Mouse (Mus musculus) bone marrow, adult 2 months (tissue): ENCODE data around the gene Adamts16. TPM values are rescaled to one million over a fixed set of nuclear protein-coding genes. Genes with fewer than 3 reads are reported as not detected.
"Not testable (repeated sequence)": the region's sequence is repeated elsewhere in the genome, so short reads cannot be mapped to it uniquely, and the experiment has no call there.

ENCODE experiments used
- H3K27ac ChIP-seq: fragments of 200-500 bp; 2 replicates; pipeline ENCODE4 v1.5.1; 2012; ENCODE audit warnings: low read depth, mild to moderate bottlenecking, control low read depth, inconsistent platforms, low read length; ENCODE audit not compliant: control insufficient read depth, poor library complexity, insufficient read depth
- H3K4me1 ChIP-seq: fragments of 200-500 bp; 2 replicates; pipeline ENCODE4 v1.6.1; 2011; ENCODE audit warnings: low read length; ENCODE audit not compliant: control insufficient read depth, insufficient read depth
- H3K4me3 ChIP-seq: fragments of 200-500 bp; replicated peaks from 2 replicates; pipeline ENCODE3; 2011; ENCODE audit warnings: mild to moderate bottlenecking, low read depth, low read length, control low read depth; ENCODE audit not compliant: control insufficient read depth
- CTCF ChIP-seq: fragments of 200-500 bp; IDR thresholded peaks from 2 replicates; pipeline ENCODE4 v1.5.1; 2011; ENCODE audit warnings: low read length, control low read depth; ENCODE audit not compliant: control insufficient read depth, insufficient read depth
- POLR2A ChIP-seq: fragments of 200-500 bp; IDR thresholded peaks from 2 replicates; pipeline ENCODE4 v1.6.1; 2011; ENCODE audit warnings: low read depth, mild to moderate bottlenecking, control low read depth, low read length, borderline replicate concordance; ENCODE audit not compliant: control insufficient read depth
- WGBS: fragments of 180-500 bp; shearing (Covaris S2); methylation state at CpG from one replicate; pipeline ENCODE4 v1.1.7; 2018; 5-methylcytosine and 5-hydroxymethylcytosine counted together
- polyA plus RNA-seq: library from polyadenylated mRNA; stranded (reverse); fragments of >200 nt; gene quantifications from 2 replicates; pipeline ENCODE4 v1.2.4, GENCODE M21; 2011; ENCODE audit warnings: low replicate concordance; ENCODE audit not compliant: missing spikeins, insufficient read depth, insufficient read length

Adamts16 gene
- polyA plus RNA-seq, result not detected in 2 replicates

DNA sequence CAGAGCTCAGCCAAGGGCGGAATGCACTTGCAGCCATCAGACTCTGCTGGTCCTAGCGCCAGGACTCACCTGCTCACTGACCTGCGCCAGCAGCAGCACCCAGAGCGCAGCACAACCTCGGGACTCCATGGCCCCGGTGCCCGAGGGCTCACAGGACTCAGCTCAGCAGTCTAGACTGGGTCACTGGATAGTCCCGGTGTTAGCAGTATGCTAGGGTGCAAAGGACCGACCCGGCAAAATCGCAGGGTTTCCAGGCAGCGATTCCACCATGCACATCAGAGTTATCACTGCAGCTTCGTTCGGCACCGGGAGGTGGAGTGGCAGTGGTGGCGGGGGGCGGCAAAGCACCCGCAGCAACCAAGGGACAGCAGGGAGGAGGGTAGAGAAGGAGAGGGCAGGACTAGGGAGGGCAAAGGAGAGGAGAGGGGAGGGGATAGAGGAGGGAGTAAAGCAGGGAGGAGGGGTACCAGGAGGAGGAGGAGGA is at the start of gene Adamts16:
TSS of gene Adamts16 (minus strand) at position 391 of the 484 bp plus-strand sequence.
- 6% methylated on average over 17 of the region's 18 CpGs for WGBS
- H3K4me3 ChIP-seq, result no peak within 1 kb of the TSS
- H3K27ac ChIP-seq, result no peak within 1 kb of the TSS
- TF ChIP-seq CTCF, result no peak
- no peak for TF ChIP-seq POLR2A
- H3K4me1 ChIP-seq, result no peaks in the 10 kb centered on the region

DNA sequence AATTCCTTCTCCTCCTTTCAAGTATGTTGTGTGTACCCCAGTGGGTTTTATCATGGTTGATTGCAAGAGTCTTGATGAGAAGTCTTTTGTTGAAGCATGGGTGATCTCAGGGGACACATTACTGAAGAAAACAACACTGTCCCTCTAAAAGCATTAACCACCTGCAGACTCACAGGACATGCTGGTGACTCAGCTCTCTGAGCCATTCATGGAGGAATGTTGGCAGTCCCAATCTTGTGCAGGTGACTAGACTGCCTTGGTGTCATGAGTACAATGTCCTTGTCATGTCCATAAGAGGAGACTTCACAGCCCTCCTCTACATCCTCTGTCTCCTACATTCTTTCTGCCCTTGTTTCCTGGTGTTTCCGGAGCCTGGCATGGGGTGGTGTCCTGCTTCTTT is 45.5 kb upstream of the Adamts16 start:
- 80% methylated on average over 1 of the region's 1 CpGs for WGBS
- H3K4me1 ChIP-seq, result no peaks in the 10 kb centered on the region
- no peak for TF ChIP-seq CTCF
- no peak for TF ChIP-seq POLR2A
- no peak overlapping the region for H3K4me3 ChIP-seq
- no peak overlapping the region for H3K27ac ChIP-seq

DNA sequence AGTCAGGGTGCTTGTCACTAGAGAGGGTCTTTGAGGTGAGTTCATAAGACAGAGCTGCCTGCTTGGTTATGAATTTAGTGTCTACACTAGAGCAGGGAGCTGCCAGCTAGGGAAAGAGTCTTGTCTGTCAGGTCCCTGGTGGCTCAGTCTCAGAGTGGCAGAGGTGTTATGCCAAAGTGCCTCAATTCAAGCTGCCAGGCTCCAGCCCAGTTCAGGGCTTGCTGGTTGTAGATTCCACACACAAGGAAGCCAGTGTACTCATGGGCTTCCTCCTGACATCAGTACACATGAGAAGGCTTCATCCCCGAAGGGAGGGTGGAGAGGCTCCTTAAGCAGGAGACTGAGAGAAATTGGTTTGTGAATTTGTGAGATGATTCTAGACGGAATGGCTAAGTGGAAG is 43.4 kb upstream of the Adamts16 start:
- TF ChIP-seq POLR2A, result no peak
- no peak for TF ChIP-seq CTCF
- 78% methylated on average over 2 of the region's 2 CpGs for WGBS
- H3K4me1 ChIP-seq, result no peaks in the 10 kb centered on the region
- H3K4me3 ChIP-seq, result no peak overlapping the region
- H3K27ac ChIP-seq, result no peak overlapping the region

DNA sequence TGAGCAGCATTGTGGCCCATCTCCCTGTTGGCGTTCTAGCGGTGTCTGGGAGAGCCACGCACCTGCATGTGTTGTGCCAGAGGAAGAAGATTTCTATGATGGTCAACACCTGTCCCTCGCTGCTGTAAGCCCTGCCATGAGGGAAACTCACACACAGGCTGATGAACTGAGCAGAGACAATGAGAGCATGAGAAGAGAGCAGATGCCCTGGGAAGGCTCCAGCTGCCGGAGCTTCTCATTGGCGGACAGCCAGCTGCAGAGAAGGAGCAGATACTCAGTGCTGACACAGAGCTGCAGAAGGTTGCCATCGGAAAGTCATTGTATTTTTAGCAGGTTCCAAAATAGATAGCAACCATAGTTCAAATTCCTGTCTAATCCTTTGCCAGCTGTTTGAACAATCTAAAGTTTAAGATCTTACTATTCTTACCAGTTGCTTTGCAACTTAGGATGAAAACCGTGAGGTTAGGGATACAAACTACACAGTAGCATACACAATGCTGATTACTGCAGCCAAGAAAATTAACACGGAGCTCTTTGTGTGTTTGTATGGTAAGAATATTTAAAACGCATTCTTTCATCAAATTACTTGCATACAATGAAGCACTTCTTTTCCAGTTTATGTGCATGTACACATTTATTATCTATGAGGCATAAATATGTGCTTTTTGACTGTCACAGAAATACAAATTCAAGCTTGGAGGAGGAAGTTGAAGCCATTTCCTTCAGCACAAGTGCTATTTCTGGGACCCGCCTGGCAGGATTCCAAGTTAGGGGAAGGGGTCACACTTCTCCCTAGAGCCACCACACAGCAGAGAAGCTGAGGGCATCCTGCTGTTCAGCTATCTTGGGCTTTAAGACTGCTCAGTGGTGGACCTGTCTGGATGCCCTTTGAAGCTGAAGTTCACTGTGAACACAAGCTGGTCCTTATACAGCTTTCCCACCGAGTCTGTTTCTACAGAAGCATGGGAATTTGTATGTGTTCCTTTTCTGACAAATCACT is 42.6 kb upstream of the Adamts16 start:
- no peak overlapping the region for H3K27ac ChIP-seq
- H3K4me3 ChIP-seq, result no peak overlapping the region
- H3K4me1 ChIP-seq, result no peaks in the 10 kb centered on the region
- TF ChIP-seq CTCF (no peak), POLR2A (no peak)
- WGBS, result 55% methylated on average over 12 of the region's 12 CpGs

DNA sequence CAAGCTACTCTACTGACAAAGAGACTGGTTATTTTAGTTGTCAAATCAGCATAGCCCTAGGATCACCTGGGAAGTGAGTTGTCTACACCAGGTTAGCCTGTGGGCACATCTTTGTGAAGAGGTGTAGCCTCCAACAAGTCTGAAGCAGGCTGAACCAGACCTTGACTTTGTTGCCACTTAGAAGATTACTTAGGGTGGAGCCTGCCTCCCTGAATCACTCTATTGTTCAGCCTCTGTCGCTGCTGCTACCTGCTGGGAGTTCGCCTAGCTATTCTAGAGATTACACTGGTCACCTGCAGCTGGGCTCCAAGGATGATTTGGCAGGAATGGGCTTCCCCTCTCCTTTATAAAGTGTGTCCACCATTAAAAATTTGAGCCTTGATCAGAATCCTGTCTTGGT is 38.4 kb upstream of the Adamts16 start:
- H3K27ac ChIP-seq, H3K4me1 ChIP-seq, H3K4me3 ChIP-seq: not testable (repeated sequence)
- 65% methylated on average over 2 of the region's 2 CpGs for WGBS

DNA sequence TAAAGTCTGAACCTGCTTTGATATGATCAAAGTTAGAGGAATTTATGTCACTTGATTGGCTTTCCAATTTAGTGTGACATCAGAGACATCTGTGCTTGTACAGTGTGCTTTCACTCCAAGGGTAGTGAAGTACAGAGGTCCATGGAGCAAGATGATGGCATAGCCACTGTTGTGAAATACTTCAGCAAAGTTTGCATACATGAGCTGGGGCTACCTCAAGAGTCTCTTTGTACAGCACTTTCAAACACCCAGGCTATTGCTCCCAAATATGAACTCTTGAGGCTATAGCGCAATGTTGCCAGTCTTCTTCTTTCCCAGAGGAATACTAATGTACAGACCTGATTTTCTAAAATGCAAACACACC is 35.9 kb upstream of the Adamts16 start:
- H3K27ac ChIP-seq, result no peak overlapping the region
- 90% methylated on average over 1 of the region's 1 CpGs for WGBS
- TF ChIP-seq POLR2A, result no peak
- no peak for TF ChIP-seq CTCF
- no peaks in the 10 kb centered on the region for H3K4me1 ChIP-seq
- H3K4me3 ChIP-seq, result no peak overlapping the region

DNA sequence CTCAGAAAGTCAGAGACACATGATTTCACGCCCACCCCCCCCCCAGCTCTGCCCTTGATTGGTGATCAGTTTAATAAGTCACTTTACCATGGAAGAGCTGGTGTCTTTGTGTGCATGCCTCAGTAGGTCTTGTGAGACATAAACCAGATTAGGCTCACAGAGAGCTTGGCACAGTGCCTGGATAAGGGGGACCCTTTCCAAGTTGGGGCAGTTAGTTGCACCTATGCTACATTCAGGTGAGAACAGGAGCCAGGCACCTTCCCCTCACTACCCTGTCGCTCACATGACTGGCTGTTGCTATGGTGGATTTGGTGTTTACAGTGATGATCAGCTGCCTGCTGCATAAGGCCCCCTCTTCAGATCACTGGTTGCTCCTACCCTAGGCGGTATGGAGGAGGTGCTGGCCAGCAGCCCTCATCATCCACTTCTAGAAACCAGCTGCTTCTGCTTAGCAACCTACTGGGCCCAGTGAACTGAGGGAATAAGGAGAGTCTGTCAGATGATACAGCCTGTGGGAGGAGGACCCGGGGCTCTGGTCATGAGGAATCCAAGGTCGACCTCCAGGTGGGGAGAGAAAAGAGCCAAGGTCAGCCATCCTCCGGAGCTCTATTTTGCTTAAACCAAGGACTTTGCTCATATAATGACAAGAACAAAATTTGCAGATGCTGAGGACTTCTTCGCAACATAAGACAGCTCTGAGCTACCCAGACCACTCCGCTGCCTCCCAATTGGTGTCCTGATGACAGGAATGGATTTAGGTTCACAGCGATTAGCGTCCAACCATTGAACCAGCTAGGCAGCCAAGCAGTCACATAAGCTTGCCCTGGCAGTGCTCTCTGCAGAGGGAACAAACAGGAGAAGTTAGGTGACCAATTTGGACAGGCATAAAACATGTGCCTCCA is 35.3 kb upstream of the Adamts16 start:
- H3K4me3 ChIP-seq, result no peak overlapping the region
- H3K4me1 ChIP-seq, result no peaks in the 10 kb centered on the region
- no peak overlapping the region for H3K27ac ChIP-seq
- no peak for TF ChIP-seq CTCF
- no peak for TF ChIP-seq POLR2A
- WGBS, result 82% methylated on average over 10 of the region's 10 CpGs

DNA sequence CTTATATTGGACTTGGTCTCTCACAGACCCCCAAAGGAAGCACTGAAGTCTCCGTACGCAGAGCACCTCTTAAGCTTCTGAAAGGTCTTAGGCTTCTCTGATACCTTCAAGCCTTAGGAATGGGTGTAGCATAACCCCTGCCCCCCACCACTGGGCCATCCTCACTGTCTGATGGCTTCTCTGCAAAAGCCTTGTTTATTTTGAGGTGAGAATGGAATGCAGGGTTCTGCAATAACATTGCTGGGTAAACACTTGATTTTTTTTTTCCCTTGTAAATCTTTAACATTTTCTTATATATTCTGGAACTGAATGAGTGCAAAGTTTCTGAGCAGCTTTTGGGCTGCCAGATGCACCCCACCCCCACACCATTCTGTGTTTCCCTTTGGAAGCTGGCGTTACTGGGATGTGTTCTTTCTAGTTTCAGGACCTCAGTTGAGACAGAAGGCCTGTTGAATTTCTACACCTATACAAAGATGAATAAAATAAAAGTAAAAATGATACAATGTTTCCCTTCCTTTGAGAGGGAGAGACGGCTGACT is 33.9 kb upstream of the Adamts16 start:
- WGBS, result 79% methylated on average over 4 of the region's 4 CpGs
- no peak for TF ChIP-seq POLR2A
- TF ChIP-seq CTCF, result no peak
- H3K4me3 ChIP-seq, result no peak overlapping the region
- H3K4me1 ChIP-seq, result no peaks in the 10 kb centered on the region
- no peak overlapping the region for H3K27ac ChIP-seq
